Mouse (Mus musculus) MEL (cell line): ENCODE results near the gene Duox1. TPM values are rescaled to one million over a fixed set of nuclear protein-coding genes. Genes with fewer than 3 reads are reported as not detected.

Source experiments
- DNase-seq: peaks from one replicate; pipeline ENCODE4 v3.0.0; 2011; ENCODE audit warnings: low read depth, low spot score
- H3K27ac ChIP-seq: 2 replicates; pipeline ENCODE4 v1.5.1; 2012; ENCODE audit warnings: low read depth, mild to moderate bottlenecking, control low read depth, low read length, moderate library complexity; ENCODE audit not compliant: control insufficient read depth
- H3K27me3 ChIP-seq, 2 experiments: fragments of 150-350 bp in 1 of 2; sonication (generic) in 1 of 2; 2 replicates each; pipeline ENCODE4 v1.6.1; 2012; ENCODE audit warnings: low read length in 2 of 2, mild to moderate bottlenecking in 2 of 2, improper control_type of control experiment in 1 of 2, moderate library complexity in 1 of 2; ENCODE audit not compliant: insufficient read depth in 2 of 2, control insufficient read depth in 1 of 2
- H3K36me3 ChIP-seq, 2 experiments: 2 replicates each; pipeline ENCODE4 v1.6.1; 2012 to 2014; ENCODE audit warnings: low read length in 2 of 2, improper control_type of control experiment in 1 of 2, inconsistent platforms in 1 of 2, mild to moderate bottlenecking in 1 of 2; ENCODE audit not compliant: insufficient read depth in 2 of 2, control insufficient read depth in 1 of 2
- H3K4me1 ChIP-seq, 2 experiments: fragments of 150-350 bp in 1 of 2; sonication (generic) in 1 of 2; 2 replicates each; pipeline ENCODE4 v1.6.1; 2012; ENCODE audit warnings: low read length in 2 of 2, improper control_type of control experiment in 1 of 2, mild to moderate bottlenecking in 1 of 2; ENCODE audit not compliant: insufficient read depth in 2 of 2, control insufficient read depth in 1 of 2
- H3K4me3 ChIP-seq, 2 experiments: fragments of 150-350 bp in 1 of 2; sonication (generic) in 1 of 2; 2 replicates each; pipeline ENCODE4 v1.5.1; 2012; ENCODE audit warnings: low read depth in 2 of 2, low read length in 2 of 2, mild to moderate bottlenecking in 2 of 2, moderate library complexity in 2 of 2, control low read depth in 1 of 2, improper control_type of control experiment in 1 of 2; ENCODE audit not compliant: control insufficient read depth in 1 of 2, insufficient read depth in 1 of 2
- H3K79me2 ChIP-seq: 2 replicates; pipeline ENCODE4 v1.6.1; 2012; ENCODE audit warnings: mild to moderate bottlenecking, low read length, moderate library complexity; ENCODE audit not compliant: control insufficient read depth, poor library complexity, insufficient read depth
- H3K9ac ChIP-seq: 2 replicates; pipeline ENCODE4 v1.6.1; 2012; ENCODE audit warnings: low read depth, mild to moderate bottlenecking, control low read depth, low read length, moderate library complexity; ENCODE audit not compliant: control insufficient read depth, poor library complexity, severe bottlenecking
- H3K9me3 ChIP-seq: fragments of 150-350 bp; sonication (generic); replicated peaks from 2 replicates; pipeline ENCODE4 v1.6.1; 2012; ENCODE audit warnings: mild to moderate bottlenecking, low read length, improper control_type of control experiment, moderate library complexity; ENCODE audit not compliant: insufficient read depth
- BHLHE40 ChIP-seq: IDR thresholded peaks from 2 replicates; pipeline ENCODE4 v1.6.1; 2012; ENCODE audit warnings: low read depth, mild to moderate bottlenecking, inconsistent platforms, low read length, improper control_type of control experiment, borderline replicate concordance
- CHD2 ChIP-seq: IDR thresholded peaks from 2 replicates; pipeline ENCODE4 v1.6.1; 2011; ENCODE audit warnings: low read length, improper control_type of control experiment
- CTCF ChIP-seq, 3 experiments: IDR thresholded peaks in 2 of 3; conservative IDR thresholded peaks in 1 of 3; 2 replicates each; pipeline ENCODE4 v1.5.1; 2011 to 2012; ENCODE audit warnings: low read length in 3 of 3, low read depth in 2 of 3, mild to moderate bottlenecking in 2 of 3, improper control_type of control experiment in 1 of 3, inconsistent platforms in 1 of 3, mixed read lengths in 1 of 3, moderate library complexity in 1 of 3; ENCODE audit not compliant: control insufficient read depth in 1 of 3, insufficient read depth in 1 of 3, poor library complexity in 1 of 3, severe bottlenecking in 1 of 3
- ELF1 ChIP-seq: IDR thresholded peaks from 2 replicates; pipeline ENCODE4 v1.6.1; 2014; ENCODE audit warnings: low read depth, mild to moderate bottlenecking, inconsistent platforms, low read length, improper control_type of control experiment, moderate library complexity
- EP300 ChIP-seq, 2 experiments: IDR thresholded peaks; 2 replicates each; pipeline ENCODE4 v1.6.1; 2011; ENCODE audit warnings: improper control_type of control experiment in 2 of 2, low read length in 2 of 2, low read depth in 1 of 2, mild to moderate bottlenecking in 1 of 2
- ETS1 ChIP-seq: IDR thresholded peaks from 2 replicates; pipeline ENCODE4 v1.6.1; 2012; ENCODE audit warnings: low read depth, mild to moderate bottlenecking, inconsistent platforms, low read length, improper control_type of control experiment, moderate library complexity
- HCFC1 ChIP-seq: IDR thresholded peaks from 2 replicates; pipeline ENCODE4 v1.6.1; 2012; ENCODE audit warnings: low read depth, mild to moderate bottlenecking, inconsistent platforms, low read length, improper control_type of control experiment, moderate library complexity
- JUND ChIP-seq: IDR thresholded peaks from 2 replicates; pipeline ENCODE4 v1.6.1; 2011; ENCODE audit warnings: low read depth, mild to moderate bottlenecking, improper control_type of control experiment, low read length
- MAFK ChIP-seq: IDR thresholded peaks from 2 replicates; pipeline ENCODE4 v1.6.1; 2011; ENCODE audit warnings: low read depth, mild to moderate bottlenecking, low read length, improper control_type of control experiment, borderline replicate concordance
- MAX ChIP-seq: IDR thresholded peaks from 2 replicates; pipeline ENCODE4 v1.6.1; 2011; ENCODE audit warnings: low read length, improper control_type of control experiment
- MAZ ChIP-seq: IDR thresholded peaks from 2 replicates; pipeline ENCODE4 v1.6.1; 2012; ENCODE audit warnings: low read depth, mild to moderate bottlenecking, inconsistent platforms, low read length, improper control_type of control experiment
- MXI1 ChIP-seq: IDR thresholded peaks from 2 replicates; pipeline ENCODE4 v1.6.1; 2011; ENCODE audit warnings: mild to moderate bottlenecking, low read depth, low read length, improper control_type of control experiment
- MYC ChIP-seq: IDR thresholded peaks from 2 replicates; pipeline ENCODE4 v1.6.1; 2011; ENCODE audit warnings: low read depth, mild to moderate bottlenecking, low read length, improper control_type of control experiment, moderate library complexity
- NELFE ChIP-seq: IDR thresholded peaks from 2 replicates; pipeline ENCODE4 v1.6.1; 2011; ENCODE audit warnings: low read depth, low read length, improper control_type of control experiment
- POLR2A ChIP-seq, 2 experiments: IDR thresholded peaks; 2 replicates each; pipeline ENCODE4 v1.6.1; 2011 to 2012; ENCODE audit warnings: low read length in 2 of 2, mild to moderate bottlenecking in 2 of 2, control low read depth in 1 of 2, improper control_type of control experiment in 1 of 2, low read depth in 1 of 2, moderate library complexity in 1 of 2; ENCODE audit not compliant: control insufficient read depth in 1 of 2, insufficient read depth in 1 of 2, poor library complexity in 1 of 2
- POLR2AphosphoS2 ChIP-seq: IDR thresholded peaks from 2 replicates; pipeline ENCODE4 v1.6.1; 2011; ENCODE audit warnings: low read length, improper control_type of control experiment
- POLR2AphosphoS5 ChIP-seq: IDR thresholded peaks from 2 replicates; pipeline ENCODE4 v1.6.1; 2012; ENCODE audit warnings: low read depth, borderline replicate concordance, mild to moderate bottlenecking, inconsistent platforms, low read length, moderate library complexity, mixed read lengths
- RAD21 ChIP-seq: IDR thresholded peaks from 2 replicates; pipeline ENCODE4 v1.6.1; 2011; ENCODE audit warnings: mild to moderate bottlenecking, low read depth, low read length, improper control_type of control experiment
- SIN3A ChIP-seq: IDR thresholded peaks from 2 replicates; pipeline ENCODE4 v1.6.1; 2012; ENCODE audit warnings: low read length, improper control_type of control experiment, inconsistent platforms
- SMC3 ChIP-seq: IDR thresholded peaks from 2 replicates; pipeline ENCODE4 v1.6.1; 2011; ENCODE audit warnings: low read depth, low read length, improper control_type of control experiment
- TCF12 ChIP-seq: IDR thresholded peaks from 2 replicates; pipeline ENCODE4 v1.6.1; 2014; ENCODE audit warnings: low read depth, mild to moderate bottlenecking, inconsistent platforms, low read length, improper control_type of control experiment, moderate library complexity
- UBTF ChIP-seq: IDR thresholded peaks from 2 replicates; pipeline ENCODE4 v1.6.1; 2012; ENCODE audit warnings: low read depth, mild to moderate bottlenecking, inconsistent platforms, low read length, improper control_type of control experiment, moderate library complexity, borderline replicate concordance; ENCODE audit not compliant: insufficient read depth
- ZMIZ1 ChIP-seq: IDR thresholded peaks from 2 replicates; pipeline ENCODE4 v1.6.1; 2012; ENCODE audit warnings: low read depth, mild to moderate bottlenecking, inconsistent platforms, low read length, improper control_type of control experiment, moderate library complexity
- ZNF384 ChIP-seq: IDR thresholded peaks from 2 replicates; pipeline ENCODE4 v1.6.1; 2012; ENCODE audit warnings: low read depth, mild to moderate bottlenecking, inconsistent platforms, low read length, improper control_type of control experiment
- polyA plus RNA-seq, 2 experiments: library from polyadenylated mRNA; stranded (reverse) in 1 of 2; unstranded in 1 of 2; fragments of >175 nt in 1 of 2; fragments of >200 nt in 1 of 2; gene quantifications; 2 replicates each; pipeline versions ENCODE4 v1.2.1 to v1.2.4; 2012; ENCODE audit warnings: low replicate concordance in 2 of 2, low read depth in 1 of 2; ENCODE audit not compliant: insufficient read length in 2 of 2, insufficient read depth in 1 of 2, missing spikeins in 1 of 2
- total RNA-seq: library from RNA; depleted of rRNA; stranded (reverse); fragments of 300-350 nt; gene quantifications from 2 replicates; pipeline ENCODE4 v1.2.3, GENCODE M21; 2012

The Duox1 gene
- total and polyA plus RNA-seq, 3 experiments, result 0.01 TPM; not detected in 2

- Histone ChIP-seq H3K36me3 (peaks cover 0 to 14% of the 10 kb centered on the region in 2 experiments; a peak in 2 of 4 replicates), H3K4me3 (peak within 1 kb of the TSS; percentile 73 to 94), H3K27ac (peak within 1 kb of the TSS; percentile 46; the same call in 1 of the 2 replicates), H3K27me3 (no peaks in the 10 kb centered on the region), H3K4me1 (peaks cover 8 to 20% of the 10 kb centered on the region in 2 experiments), H3K79me2 (no peaks in the 10 kb centered on the region; the same call in 1 of the 2 replicates), H3K9ac (peak within 1 kb of the TSS; percentile 56), H3K9me3 (no peaks in the 10 kb centered on the region)
- DNase-seq, result peak; percentile 91
- TF ChIP-seq CHD2 (no peak), ZNF384 (no peak), POLR2A (IDR thresholded peaks at IDR 0.05; ENCODE audit: control insufficient read depth in 1 of 2, insufficient read depth in 1 of 2, low read depth in 1 of 2, low read length in 2 of 2, poor library complexity in 1 of 2) (peak; percentile 58 to 64; a peak in 3 of 4 replicates), JUND (no peak), NELFE (peak; percentile 59), EP300 (IDR thresholded peaks at IDR 0.05; ENCODE audit: low read depth in 1 of 2, low read length in 2 of 2) (no peak), MAFK (no peak), POLR2AphosphoS5 (no peak), ZMIZ1 (peak; percentile 74; the same call in 1 of the 2 replicates), UBTF (0 out of 2 replicates have a peak, but pooled peaks have one; percentile 36), HCFC1 (peak; percentile 20; the same call in 1 of the 2 replicates), MXI1 (peak; percentile 65), BHLHE40 (no peak), MYC (no peak), ETS1 (no peak), TCF12 (peak; percentile 50), MAX (peak; percentile 36), CTCF (IDR thresholded peaks at IDR 0.05 in 2 of 3, conservative IDR thresholded peaks at IDR 0.05 in 1 of 3; ENCODE audit: control insufficient read depth in 1 of 3, insufficient read depth in 1 of 3, low read depth in 2 of 3, low read length in 3 of 3, poor library complexity in 1 of 3, severe bottlenecking in 1 of 3) (no peak), SIN3A (peak; percentile 59; the same call in 1 of the 2 replicates), SMC3 (no peak), MAZ (peak; percentile 66; the same call in 1 of the 2 replicates), RAD21 (no peak), ELF1 (no peak), POLR2AphosphoS2 (no peak; the same call in 1 of the 2 replicates)
These were observed 53.7 kb downstream of the Duox1 start, which contains the start of gene Shf for GRCm38 (mm10) chr2:122368995-122369739. Gene Shf (minus strand): TSS chr2:122369162.
